Mouse (Mus musculus) kidney, postnatal 36 days (tissue): Measurements from ENCODE around the gene Ctnna2.

Experiments used
- DNase-seq, 2 experiments: peaks; one replicate each; pipeline ENCODE4 v3.0.0; 2021 to 2022; ENCODE audit warnings: mixed read lengths in 2 of 2

Ctnna2 gene

DNA sequence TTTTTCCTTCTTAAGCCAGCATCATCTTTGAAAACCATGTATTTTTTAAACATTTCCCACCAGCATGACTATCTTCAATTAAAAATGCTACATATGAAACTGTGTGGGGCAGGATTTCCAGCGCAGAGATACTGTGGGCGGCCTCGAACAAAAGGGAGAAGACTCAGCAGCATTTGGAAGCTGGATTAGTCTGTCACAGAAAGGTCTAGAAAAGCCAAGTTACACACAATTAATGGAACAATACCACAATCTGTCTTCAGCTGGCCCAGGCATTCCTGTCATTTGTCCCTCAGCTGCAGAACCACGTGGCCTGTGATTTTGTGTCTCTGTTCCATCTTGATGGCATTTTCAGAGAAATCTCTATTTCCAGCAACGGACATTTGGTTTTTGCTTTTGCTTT, 726.0 kb downstream of the Ctnna2 start:
- no peak for DNase-seq

DNA sequence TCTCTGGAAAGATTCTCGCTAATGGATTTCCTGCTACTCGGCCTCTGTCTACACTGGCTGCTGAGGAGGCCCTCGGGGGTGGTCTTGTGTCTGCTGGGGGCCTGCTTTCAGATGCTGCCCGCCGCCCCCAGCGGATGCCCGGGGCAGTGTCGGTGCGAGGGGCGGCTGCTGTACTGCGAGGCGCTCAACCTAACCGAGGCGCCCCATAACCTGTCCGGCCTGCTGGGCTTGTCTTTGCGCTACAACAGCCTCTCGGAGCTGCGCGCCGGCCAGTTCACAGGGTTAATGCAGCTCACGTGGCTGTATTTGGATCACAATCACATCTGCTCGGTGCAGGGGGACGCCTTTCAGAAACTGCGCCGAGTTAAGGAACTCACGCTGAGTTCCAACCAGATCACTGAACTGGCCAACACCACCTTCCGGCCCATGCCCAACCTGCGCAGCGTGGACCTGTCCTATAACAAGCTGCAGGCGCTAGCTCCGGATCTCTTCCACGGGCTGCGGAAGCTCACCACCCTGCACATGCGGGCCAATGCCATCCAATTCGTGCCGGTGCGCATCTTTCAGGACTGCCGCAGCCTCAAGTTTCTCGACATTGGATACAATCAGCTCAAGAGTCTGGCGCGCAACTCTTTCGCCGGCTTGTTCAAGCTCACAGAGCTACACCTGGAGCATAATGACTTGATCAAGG, 735.8 kb downstream of the Ctnna2 start:
- DNase-seq: peak; percentile 4 to 28

- peak; percentile 26 to 67 for DNase-seq
Measured at GRCm38 (mm10) chr6:77242601-77243406, 736.7 kb downstream of the Ctnna2 start, which contains the start of gene Lrrtm1. Gene Lrrtm1, plus strand, starts transcription at chr6:77242689.

- no peak for DNase-seq
Measured at GRCm38 (mm10) chr6:77240426-77240825, 739.1 kb downstream of the Ctnna2 start.

- DNase-seq: peak in 1 of 2 experiments; percentile 3
Measured at GRCm38 (mm10) chr6:77222849-77223638, 756.5 kb downstream of the Ctnna2 start.

DNA sequence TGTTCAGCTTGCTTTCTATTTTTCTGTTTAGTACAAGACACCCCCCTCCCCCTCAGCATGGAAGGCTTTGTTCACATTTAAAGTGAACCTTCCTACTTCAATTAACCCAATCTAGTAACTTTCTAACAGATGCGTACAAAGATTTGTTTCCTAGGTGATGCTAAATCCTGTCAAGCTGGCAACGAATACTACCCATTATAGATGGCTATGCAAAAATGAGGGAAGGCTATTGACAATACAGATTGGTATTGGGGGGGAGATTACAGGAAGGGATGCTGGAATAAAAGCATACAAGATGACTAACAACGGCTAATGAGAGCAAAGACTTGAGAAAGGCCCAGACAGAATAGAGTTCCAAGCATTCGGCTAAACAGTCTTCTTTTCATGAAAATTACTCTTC, 758.7 kb downstream of the Ctnna2 start:
- DNase-seq: no peak

GRCm38 (mm10) chr6:77218875-77219274, 760.6 kb downstream of the Ctnna2 start:
- peak; percentile 12 to 48 for DNase-seq

GRCm38 (mm10) chr6:77215322-77215721, 764.2 kb downstream of the Ctnna2 start:
- no peak for DNase-seq

DNA sequence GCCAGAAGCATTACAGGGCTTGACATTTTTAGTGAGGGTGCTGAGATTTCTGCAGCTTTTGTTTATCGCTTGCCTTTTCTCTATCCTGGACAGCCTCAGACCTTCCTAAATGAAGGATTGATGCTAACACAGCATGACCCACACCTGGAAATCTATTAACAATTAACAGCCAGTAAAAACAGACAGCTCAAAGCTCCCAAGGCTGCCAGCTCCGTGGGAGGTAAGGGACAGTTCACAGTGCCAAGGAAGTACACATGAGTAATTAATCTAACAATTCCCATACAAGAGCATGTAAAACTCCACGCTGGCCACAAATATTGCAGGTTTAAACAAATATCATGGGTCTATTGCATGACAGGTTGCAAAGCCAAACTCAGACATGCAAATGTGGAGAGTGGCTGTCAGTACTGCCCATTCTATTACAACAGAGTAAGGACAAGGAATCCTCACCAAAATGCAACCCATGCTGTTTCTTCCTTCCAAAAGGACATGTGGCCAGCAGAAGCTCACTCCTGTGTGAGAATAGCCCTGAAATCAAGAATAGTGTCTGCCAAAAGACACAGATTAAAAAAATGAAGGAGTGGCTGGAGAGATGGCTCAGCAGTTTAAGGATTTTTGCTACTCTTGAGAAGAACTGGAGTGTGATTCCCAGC, 765.6 kb downstream of the Ctnna2 start:
- peak; percentile 65 to 72 for DNase-seq

DNA sequence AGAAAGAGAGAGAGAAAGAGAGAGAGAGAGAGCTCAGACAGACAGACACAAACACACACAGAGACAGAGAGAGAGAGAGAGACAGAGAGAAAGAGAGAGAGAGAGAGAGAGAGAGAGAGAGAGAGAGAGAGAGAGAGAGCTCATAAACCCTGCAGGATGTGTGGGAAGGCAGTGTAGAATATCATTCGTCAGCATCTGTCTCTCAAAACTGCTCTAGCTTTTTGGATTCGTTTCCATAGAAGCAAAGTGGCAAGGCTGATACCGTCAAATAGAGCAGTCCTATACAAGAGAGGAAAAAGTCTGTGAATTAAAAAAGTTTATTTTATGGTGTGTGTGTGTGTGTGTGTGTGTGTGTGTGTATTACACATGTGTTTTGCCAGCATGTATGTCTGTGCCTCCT, 769.6 kb downstream of the Ctnna2 start:
- no peak for DNase-seq

DNA sequence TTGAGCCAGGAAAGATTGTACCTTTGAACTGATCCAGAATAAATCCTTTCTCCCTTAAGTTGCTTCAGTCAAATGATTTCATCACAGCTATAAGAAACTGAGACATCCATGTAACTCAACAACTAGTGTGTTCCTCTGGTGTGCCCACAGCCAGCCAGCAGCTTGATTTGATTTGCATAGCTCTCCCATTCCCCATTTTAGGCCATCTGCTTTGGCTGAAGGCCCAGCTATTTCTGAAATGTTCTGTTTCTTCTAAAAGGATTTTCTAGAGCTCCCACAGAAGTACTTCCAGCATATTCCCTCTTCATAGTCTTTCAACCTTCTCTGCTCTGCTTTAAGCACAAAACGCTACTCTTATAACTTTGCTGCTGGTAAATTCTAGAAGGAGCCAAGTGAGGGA, 770.3 kb downstream of the Ctnna2 start:
- no peak for DNase-seq

DNA sequence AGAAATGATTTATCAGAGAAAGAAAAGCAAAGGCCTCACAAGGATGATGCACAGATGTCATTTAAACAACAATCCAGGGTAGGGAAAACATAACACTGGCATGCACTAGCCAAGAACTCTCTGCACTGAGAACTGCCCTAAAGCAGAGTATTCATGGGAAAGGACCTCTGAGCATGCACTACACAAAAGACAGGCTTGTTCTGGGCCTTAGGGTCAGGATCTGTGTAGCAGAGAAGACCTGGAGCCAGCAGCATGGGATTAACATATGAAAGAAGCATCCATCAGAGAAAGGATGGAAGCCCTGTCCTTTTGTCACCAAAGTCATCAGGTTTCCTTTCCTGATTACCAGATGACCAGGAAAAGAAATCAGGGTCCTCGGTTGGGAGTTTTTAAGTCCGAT, 780.1 kb downstream of the Ctnna2 start:
- no peak for DNase-seq

DNA sequence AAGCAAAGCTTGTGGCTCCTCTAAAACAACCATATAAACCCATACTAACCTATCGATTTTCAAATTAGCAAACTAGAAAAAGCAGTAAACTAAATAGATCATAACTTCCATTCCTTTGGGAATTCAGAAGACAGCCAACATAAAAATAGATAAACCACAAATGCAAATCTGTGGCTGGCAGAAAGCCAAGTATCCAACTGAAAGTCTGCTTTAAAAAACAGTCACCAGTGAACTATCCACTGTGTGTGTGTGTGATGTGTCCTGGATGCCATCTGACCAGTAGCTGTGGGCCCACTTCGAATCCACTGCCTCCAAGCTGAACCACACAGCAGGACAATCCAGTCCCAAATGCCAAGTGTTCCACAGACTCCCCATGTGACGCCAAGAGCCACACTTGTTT, 782.8 kb downstream of the Ctnna2 start:
- DNase-seq: no peak

- DNase-seq: no peak
Measured at GRCm38 (mm10) chr6:77191635-77192034, 787.9 kb downstream of the Ctnna2 start.

- DNase-seq: no peak
Measured at GRCm38 (mm10) chr6:77188628-77189027, 790.9 kb downstream of the Ctnna2 start.

GRCm38 (mm10) chr6:77185751-77186150, 793.7 kb downstream of the Ctnna2 start:
- no peak for DNase-seq

- no peak for DNase-seq
Measured at GRCm38 (mm10) chr6:77184896-77185295, 794.6 kb downstream of the Ctnna2 start.

DNA sequence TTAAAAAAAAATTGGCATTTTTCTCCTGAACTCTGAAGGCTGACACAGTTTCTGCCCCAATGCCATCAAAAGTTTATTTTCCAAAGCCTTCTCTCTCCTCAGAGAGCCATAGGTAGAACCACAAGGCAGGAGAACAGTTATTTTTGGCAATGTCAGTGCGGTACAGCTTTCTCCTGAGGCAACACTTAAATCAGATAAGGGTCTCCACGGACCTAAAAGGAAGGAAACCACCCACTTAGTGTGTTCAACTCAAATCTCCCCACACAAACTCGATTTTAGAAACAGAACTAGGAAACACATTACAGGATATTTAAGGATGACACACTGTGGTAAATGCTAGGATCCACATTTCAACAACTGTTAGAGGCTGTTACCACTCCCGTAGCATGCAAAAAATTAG, 803.7 kb downstream of the Ctnna2 start:
- DNase-seq: no peak

- no peak for DNase-seq
Measured at GRCm38 (mm10) chr6:77157028-77157427, 822.5 kb downstream of the Ctnna2 start.

GRCm38 (mm10) chr6:77139306-77139920, 840.1 kb downstream of the Ctnna2 start:
- DNase-seq: no peak

GRCm38 (mm10) chr6:77120926-77121325, 858.6 kb downstream of the Ctnna2 start:
- DNase-seq: no peak

- DNase-seq: no peak
Measured at GRCm38 (mm10) chr6:77120510-77120909, 859.0 kb downstream of the Ctnna2 start.
